Mouse (Mus musculus): Measurements from ENCODE around the gene Slc2a3. TPM values are rescaled to one million over a fixed set of nuclear protein-coding genes. Genes with fewer than 3 reads are reported as not detected.

The Slc2a3 gene
- polyA plus RNA-seq, 1 experiment: 12.8 TPM

GRCm38 (mm10) chr6:122686709-122687108 is 114.7 kb downstream of the Slc2a3 start:
- Histone ChIP-seq H3K27ac (ENCODE audit: control insufficient read depth, insufficient read depth, low read length) (no peak overlapping the region), H3K27me3 (ENCODE audit: control insufficient read depth, insufficient read depth, low read length) (no peaks in the 10 kb centered on the region), H3K4me1 (replicated peaks; ENCODE audit: control insufficient read depth, insufficient read depth, low read length) (no peaks in the 10 kb centered on the region), H3K4me3 (ENCODE audit: control insufficient read depth, insufficient read depth, low read length) (no peak overlapping the region), H3K36me3 (ENCODE audit: control insufficient read depth, insufficient read depth, low read length) (no peaks in the 10 kb centered on the region)
- TF ChIP-seq CTCF (IDR thresholded peaks at IDR 0.05; ENCODE audit: borderline replicate concordance, control insufficient read depth, extremely low read depth, insufficient read depth, low read length, poor library complexity): no peak
- TF ChIP-seq POLR2A (IDR thresholded peaks at IDR 0.05; ENCODE audit: control insufficient read depth, extremely low read depth, insufficient read depth, low read length, poor library complexity): no peak
- DNase-seq: no peak
- 94% methylated on average over 13 of the region's 13 CpGs for WGBS

GRCm38 (mm10) chr6:122682646-122683045 is 118.8 kb downstream of the Slc2a3 start:
- TF ChIP-seq POLR2A (IDR thresholded peaks at IDR 0.05; ENCODE audit: control insufficient read depth, extremely low read depth, insufficient read depth, low read length, poor library complexity) (no peak), CTCF (IDR thresholded peaks at IDR 0.05; ENCODE audit: borderline replicate concordance, control insufficient read depth, extremely low read depth, insufficient read depth, low read length, poor library complexity) (no peak)
- H3K27me3 ChIP-seq (ENCODE audit: control insufficient read depth, insufficient read depth, low read length): no peaks in the 10 kb centered on the region
- whole genome bisulfite sequencing: 88% methylated on average over 3 of the region's 3 CpGs
- no peaks in the 10 kb centered on the region for H3K36me3 ChIP-seq (ENCODE audit: control insufficient read depth, insufficient read depth, low read length)
- DNase-seq: no peak
- H3K4me1 ChIP-seq (replicated peaks; ENCODE audit: control insufficient read depth, insufficient read depth, low read length): no peaks in the 10 kb centered on the region
- no peak overlapping the region for H3K27ac ChIP-seq (ENCODE audit: control insufficient read depth, insufficient read depth, low read length)
- H3K4me3 ChIP-seq (ENCODE audit: control insufficient read depth, insufficient read depth, low read length): no peak overlapping the region

Other genes starting within 250 kb of the Slc2a3 start
- gene Aicda, start 247.8 kb downstream of the Slc2a3 start, polyA plus RNA-seq (2012; rRNA removed): 0.28 and 0.42 TPM in 2 replicates
- 34.9 and 48.1 TPM in 2 replicates for gene Apobec1, start 199.2 kb downstream of the Slc2a3 start, polyA plus RNA-seq (2012; rRNA removed)
- 0.43 and 0.53 TPM in 2 replicates for gene Gdf3, start 191.6 kb downstream of the Slc2a3 start, polyA plus RNA-seq (2012; rRNA removed)
- gene Dppa3, start 175.2 kb downstream of the Slc2a3 start, polyA plus RNA-seq (2012; rRNA removed): 0.26 TPM in 1 of 2 replicates, not detected in the other
- 0.08 TPM in 1 of 2 replicates, not detected in the other for gene Nanog, start 94.2 kb downstream of the Slc2a3 start, polyA plus RNA-seq (2012; rRNA removed)
- 20.2 and 22.5 TPM in 2 replicates for gene Foxj2, start 18.3 kb upstream of the Slc2a3 start, polyA plus RNA-seq (2012; rRNA removed)
- gene C3ar1, start 54.5 kb upstream of the Slc2a3 start, polyA plus RNA-seq (2012; rRNA removed): 2.4 and 4.3 TPM in 2 replicates
- gene Necap1, start 72.8 kb upstream of the Slc2a3 start, polyA plus RNA-seq (2012; rRNA removed): 14.3 and 19.5 TPM in 2 replicates
- 2.4 and 3.4 TPM in 2 replicates for gene Clec4a1, start 120.2 kb upstream of the Slc2a3 start, polyA plus RNA-seq (2012; rRNA removed)
- gene Clec4a3, start 150.9 kb upstream of the Slc2a3 start, polyA plus RNA-seq (2012; rRNA removed): 0.82 and 2.8 TPM in 2 replicates
- gene Clec4a4, start 188.7 kb upstream of the Slc2a3 start, polyA plus RNA-seq (2012; rRNA removed): not detected in 2 replicates
- gene Clec4b1, start 248.3 kb upstream of the Slc2a3 start, polyA plus RNA-seq (2012; rRNA removed): 0.41 and 0.69 TPM in 2 replicates

Measured in thymus, adult 2 months (tissue).